Mouse (Mus musculus) ES-E14 (cell line): ENCODE measurements around the gene Ccdc177.

Experiments
- CHD2 ChIP-seq: IDR thresholded peaks from 2 replicates; pipeline ENCODE4 v1.6.1; 2014; ENCODE audit warnings: mild to moderate bottlenecking, low read depth, low read length, inconsistent platforms
- ZC3H11A ChIP-seq: IDR thresholded peaks from 2 replicates; pipeline ENCODE4 v1.6.1; 2012; ENCODE audit warnings: low read depth, mild to moderate bottlenecking, inconsistent platforms, low read length, borderline replicate concordance

DNA sequence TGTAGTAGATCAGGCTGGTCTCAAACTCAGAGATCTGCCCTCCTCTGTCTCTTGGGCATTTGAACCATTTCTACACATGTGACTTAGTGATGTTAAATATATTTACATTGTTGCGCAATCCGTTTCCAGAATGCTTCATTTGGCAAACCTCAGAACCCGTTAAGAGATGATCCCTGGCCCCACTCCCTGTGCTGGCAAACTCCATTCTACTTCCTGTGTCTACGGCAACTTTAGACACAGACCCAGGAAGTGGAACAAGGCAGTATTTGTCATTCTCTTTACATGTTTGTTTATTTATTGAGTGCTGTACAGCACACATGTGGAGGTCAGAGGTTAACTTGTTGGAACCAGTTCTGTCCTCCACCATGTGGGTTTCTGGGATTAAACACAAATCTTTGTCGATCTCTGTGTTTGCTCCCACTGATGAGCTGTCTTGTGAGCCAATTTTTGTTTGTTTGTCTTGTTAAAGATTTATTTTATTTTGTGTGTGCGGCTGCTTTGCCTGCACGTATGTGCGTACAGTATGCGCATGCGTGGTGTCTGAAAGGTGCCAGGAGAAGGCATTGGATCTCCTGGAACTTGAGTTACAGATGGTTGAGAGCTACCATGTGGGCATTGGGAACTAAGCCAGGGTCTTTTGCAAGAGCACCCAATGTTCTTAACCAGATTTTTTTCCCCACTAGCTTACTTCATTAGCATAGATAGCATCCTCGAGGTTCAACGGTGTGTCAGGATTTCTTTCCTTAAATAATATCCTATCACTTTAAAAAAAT, 30.5 kb downstream of the Ccdc177 start:
- TF ChIP-seq CHD2 (no peak), ZC3H11A (no peak)
